Mouse (Mus musculus): ENCODE results near the gene Pawr. TPM values are rescaled to one million over a fixed set of nuclear protein-coding genes. Genes with fewer than 3 reads are reported as not detected.
A peak's percentile ranks its signal among the peaks of the same experiment; 100 is the strongest.

Gene Pawr
- total RNA-seq (2022): 1 to 10 TPM; 2.7 to 4.2 (median 2.9) TPM

DNA sequence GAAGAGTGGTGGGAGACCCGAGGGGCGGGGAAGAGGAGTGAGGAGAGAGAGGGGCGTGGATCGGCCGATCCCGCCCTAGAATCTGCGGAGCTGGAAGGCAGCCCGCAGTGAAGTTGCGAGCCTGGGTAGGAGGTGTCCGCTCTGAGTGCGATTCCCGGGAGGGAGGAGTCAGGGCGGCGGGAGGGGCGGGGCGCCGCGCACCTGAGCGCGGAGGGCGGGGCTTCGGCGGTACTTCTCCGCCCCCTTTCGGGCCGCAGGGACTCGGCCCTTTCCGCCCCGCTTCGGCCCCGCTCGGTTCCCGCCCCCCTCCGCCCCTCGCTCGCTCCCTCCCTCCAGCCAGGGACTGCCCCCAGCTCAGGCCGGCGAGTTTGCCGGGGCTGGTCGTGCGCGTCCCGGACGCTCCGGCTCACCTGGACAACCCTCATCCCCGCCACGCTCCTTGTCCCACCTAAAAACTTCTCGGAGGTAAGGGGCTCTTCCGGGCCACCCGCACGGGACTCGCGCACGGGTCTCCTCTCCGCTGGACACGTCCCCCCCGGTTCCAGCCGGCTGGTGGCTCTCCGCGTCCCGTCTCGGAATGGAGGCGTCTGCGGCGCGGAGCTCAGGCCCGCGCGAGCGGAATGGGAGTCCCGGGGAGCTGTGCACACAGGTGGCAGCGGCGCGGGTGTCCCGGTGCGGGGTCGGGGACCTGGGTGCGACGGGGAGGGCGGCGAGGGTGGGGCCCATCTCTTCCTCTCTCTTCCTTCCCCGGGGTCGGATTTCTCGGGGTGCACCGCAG is at the start of gene Pawr:
TSS of gene Pawr (plus strand) at position 338 of the 778 bp plus-strand sequence.
- no peak for DNase-seq (ENCODE audit: low spot score in 2 of 2)

GRCm38 (mm10) chr10:108282351-108282750 is 49.6 kb upstream of the Pawr start:
- no peak for DNase-seq (ENCODE audit: low spot score in 2 of 2)

DNA sequence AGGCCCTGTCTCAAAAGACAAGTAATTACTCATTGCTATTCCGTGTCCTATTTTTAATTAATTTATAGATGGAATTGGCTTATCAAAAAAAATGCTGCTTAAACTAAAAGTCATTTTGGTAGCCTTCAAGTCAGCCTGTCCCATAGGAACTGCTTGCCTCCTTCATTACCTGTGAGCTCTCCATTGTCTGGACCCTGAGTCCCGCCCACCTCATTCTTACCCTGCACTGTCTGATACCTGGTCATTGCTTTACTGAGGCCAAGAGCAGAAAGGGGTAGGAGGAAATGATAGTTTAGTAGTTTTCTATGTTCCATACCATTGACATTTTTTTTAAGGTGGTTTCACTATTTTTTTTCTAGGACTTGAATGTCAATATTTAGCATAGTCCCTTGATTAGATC is 48.5 kb upstream of the Pawr start:
- DNase-seq (ENCODE audit: low spot score in 2 of 2): no peak

GRCm38 (mm10) chr10:108283837-108284236 is 48.1 kb upstream of the Pawr start:
- DNase-seq (ENCODE audit: low spot score in 2 of 2): no peak

GRCm38 (mm10) chr10:108284445-108284844 is 47.5 kb upstream of the Pawr start:
- DNase-seq (ENCODE audit: low spot score in 2 of 2): no peak

DNA sequence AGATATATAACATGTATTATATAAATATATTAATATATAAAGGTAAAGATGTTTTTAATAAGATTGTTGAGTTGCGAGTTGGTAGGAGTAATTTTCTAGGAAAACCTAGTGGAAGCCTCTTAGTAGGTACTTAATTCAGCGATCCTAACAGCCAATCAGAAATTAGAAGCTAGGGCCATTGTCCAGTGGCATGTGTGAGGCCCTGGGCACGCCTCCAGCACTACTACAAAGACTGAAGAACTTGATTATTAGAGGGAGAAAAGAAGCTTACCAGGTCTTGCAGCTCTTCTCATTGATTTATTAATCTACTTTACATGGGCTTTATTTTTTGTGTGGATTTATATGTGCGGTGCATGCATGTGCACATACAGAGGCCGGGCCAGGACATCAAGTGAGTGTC is 46.9 kb upstream of the Pawr start:
- no peak for DNase-seq (ENCODE audit: low spot score in 2 of 2)

DNA sequence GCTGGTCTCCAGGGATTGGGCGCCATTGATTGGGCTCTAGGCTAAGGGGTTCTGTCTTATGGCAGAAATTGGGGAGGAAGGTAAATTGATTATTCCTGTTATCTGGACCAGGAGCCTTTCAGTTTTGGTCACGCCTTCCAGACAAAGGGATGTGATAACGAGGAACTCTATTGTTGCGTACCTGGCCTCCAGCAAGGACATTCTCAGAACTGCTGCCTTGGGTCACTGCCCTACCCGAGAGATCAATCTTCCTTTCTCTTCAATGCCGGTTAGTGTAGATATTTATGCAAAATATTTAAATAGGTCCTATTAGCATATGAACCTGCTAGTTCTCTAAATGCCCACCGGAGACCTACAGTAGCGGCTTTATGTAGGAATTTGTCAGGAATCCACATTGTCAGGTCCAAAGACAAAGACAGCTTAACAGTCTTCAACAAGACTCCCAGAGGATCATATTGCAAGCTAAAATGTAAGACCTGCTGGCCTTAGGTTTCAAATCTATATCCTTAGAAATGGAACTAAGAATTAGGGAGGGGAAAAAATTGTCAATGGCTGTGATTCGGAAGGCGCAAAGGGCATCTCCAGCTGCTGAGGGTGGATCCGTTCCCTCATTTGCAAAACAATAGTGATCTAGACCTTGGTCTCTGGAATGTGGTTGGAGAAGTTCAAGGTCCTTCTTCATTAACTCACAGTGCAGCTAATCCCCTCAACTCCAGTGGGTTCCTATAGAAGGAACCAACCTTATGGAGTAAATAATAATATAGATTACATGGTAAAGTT is 45.1 kb upstream of the Pawr start:
- no peak for DNase-seq (ENCODE audit: low spot score in 2 of 2)

- DNase-seq (ENCODE audit: low spot score in 2 of 2): no peak
These were observed 44.5 kb upstream of the Pawr start for GRCm38 (mm10) chr10:108287438-108287801.

GRCm38 (mm10) chr10:108290046-108290445 is 41.9 kb upstream of the Pawr start:
- DNase-seq (ENCODE audit: low spot score in 2 of 2): no peak

DNA sequence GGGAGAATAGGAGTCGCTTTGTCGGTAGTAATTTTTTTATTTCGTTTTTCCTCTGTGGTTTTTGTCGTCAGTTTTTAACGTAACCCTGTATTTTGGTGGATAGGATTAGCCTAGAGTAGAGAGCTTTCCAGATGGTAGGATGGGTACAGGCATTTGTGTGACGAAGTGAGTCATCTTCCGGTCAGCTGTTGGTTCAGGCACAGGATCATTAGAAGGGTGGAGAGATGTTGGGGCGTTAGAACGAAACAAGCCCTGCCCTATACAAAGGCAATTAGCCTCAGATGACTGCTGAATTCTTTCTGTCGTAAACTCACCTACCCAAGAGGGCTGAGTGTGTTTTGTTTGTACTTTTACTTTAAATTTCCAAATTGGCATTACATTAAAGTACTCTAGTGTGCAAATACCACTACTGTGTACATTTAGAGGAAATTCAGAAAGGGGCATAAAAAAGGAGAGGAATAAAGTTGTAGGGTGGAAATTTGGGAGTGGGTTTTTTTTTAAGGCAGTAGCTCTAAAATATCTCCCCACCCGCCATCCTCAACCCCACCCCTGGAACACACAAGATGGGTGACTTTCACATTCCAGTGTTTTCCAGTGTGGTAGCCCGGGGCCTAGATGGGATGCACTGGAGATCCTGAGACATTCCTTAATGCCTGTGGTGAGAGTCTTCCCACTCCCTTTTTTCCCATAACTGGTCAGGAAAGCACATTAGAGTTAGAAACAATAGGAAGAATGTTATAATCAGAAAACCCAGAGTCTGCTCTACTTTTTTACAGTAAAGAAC is 40.0 kb upstream of the Pawr start:
- no peak for DNase-seq (ENCODE audit: low spot score in 2 of 2)

DNA sequence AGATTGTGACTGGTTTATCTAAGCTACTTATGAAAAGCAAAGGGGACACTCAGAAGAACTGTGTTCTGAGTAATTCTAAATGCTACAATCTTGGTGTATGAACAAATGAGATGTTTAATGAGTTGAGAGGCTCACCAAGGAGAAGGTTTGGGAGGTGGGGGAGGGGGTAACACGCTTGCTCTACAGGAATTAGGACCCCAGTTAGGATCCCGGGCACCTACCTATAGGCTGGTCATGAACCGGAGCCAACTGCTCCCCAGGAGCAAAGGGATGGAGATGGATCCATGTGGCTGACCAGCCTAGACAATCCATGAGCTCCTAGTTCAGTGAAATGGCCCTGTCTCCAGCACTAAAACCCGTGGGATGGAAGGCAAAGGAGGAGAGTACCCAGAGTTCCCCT is 39.3 kb upstream of the Pawr start:
- DNase-seq (ENCODE audit: low spot score in 2 of 2): no peak

GRCm38 (mm10) chr10:108293620-108294195 is 38.2 kb upstream of the Pawr start:
- DNase-seq (ENCODE audit: low spot score in 2 of 2): no peak

DNA sequence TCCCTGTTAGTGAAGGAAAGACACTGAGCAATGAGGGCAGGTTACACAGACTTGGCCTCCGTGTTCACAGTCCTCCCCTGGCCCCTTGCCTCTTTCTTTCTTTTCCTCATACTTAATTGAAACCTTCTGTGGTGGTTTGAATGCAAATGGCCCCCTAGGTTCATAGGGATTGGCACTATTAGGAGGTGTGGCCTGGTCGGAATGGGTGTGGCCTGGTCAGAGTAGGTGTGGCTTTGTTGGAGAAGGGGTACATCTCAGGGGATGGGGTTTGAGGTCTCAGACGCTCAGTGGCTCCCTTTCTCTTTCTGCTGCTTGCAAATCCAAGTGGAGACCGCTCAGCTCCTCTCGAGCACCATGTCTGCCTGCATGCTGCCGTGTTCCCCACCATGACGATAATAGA is 37.2 kb upstream of the Pawr start:
- no peak for DNase-seq (ENCODE audit: low spot score in 2 of 2)

DNA sequence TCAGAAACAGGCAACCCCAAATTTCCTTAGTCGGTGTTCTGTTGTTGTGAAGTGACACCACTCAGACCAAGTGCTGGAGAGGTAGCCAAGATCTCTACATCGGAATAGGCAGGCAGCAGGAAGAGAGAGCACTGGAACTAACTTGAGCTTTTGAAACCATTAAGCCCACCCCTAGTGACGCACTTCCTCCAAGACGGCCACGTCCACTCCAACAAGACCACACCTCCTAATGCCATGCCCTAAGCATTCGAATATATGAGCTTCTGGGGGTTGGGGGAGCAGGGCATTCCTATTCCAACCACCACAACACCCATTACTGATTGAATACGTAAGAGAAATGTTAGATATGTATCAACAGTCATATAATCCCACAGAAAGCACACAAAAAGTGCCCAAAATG is 35.5 kb upstream of the Pawr start:
- DNase-seq (ENCODE audit: low spot score in 2 of 2): no peak

DNA sequence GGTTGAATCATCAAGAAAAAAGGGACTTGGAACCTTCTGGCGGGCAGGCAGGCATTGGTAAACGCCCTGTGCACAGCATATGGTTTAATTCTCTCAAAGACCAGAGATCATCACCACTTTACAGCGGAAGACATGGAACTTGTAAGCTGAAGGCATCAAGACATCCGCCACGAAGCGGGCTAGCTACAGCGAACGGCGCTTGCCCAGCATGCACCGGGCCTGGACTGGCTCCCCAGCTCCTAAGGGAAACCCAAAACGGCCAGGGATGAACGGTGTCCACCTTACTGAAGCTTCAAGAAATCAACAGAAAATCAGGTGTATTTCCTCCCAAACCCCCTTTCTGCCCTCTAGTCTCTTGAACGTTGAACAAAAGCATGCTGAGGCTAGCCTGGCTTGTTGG is 33.7 kb upstream of the Pawr start:
- DNase-seq (ENCODE audit: low spot score in 2 of 2): no peak

DNA sequence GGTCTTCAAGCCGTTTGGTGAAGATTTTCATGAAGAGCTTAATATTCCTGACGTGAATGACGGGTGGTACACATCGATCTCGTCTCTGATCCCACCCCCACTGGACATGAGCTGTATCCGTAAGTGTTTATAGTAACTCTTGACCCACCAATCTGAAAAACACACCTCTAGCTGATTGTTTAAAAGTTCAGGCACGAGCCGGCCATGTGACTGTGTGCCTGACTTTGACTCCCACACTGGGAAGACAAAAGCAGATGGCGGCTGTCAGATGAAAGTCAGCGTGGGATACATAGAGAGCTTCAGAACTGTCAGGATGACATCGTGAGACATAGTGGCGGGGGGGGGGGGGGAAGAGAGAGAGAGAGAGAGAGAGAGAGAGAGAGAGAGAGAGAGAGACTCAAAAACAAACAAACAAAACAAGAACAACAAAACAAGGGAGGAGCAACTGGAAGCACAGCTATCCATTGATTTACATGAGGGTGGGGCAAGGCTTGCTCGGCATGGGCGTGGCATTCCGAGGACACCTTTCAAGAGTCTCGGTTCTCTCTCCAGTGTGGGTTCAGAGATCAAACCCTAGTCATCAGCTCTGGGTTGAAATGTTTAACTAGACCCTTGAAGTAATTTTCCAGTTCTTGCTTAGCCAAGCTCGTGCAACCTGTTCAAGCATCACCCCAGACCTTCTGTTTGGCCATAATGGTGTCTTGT is 32.9 kb upstream of the Pawr start:
- DNase-seq (ENCODE audit: low spot score in 2 of 2): no peak

DNA sequence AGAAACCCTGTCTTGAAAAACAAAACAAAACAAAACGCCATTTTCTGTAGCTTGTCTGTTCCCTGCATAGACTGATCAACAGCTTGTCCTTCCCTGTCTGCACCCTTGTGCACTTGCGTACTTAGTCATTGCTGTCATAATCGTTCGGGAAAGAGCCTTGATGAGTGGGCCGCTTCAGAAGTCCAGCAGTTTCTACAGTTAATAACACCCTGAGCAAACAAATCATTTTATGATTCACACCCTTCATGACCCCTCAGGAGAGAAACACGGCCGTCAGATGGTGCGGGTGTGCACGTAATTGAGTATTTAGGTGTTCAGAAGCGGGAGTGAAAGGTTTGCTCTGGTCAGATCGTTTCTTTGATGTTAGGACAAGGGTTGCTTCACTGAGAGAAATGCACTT is 32.1 kb upstream of the Pawr start:
- no peak for DNase-seq (ENCODE audit: low spot score in 2 of 2)

DNA sequence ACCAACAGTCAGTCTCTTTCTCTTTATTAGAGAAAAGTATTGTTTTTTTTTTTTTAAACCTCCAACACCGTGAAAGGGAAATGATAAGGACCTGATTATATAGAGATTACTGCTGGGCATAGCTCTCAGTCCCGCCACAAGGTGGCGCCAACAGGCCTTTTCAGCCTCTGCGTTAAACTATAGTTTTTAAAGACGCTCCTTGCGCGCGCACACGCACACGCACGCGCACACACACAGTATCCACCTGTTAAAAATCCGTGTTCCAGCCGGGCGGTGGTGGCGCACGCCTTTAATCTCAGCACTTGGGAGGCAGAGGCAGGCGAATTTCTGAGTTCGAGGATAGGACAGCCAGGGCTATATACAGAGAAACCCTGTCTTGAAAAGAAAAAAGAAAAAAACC is 31.1 kb upstream of the Pawr start:
- DNase-seq (ENCODE audit: low spot score in 2 of 2): peak; percentile 37 to 85

- DNase-seq (ENCODE audit: low spot score in 2 of 2): no peak
These were observed 24.1 kb upstream of the Pawr start for GRCm38 (mm10) chr10:108307772-108308171.

GRCm38 (mm10) chr10:108310195-108310594 is 21.7 kb upstream of the Pawr start:
- DNase-seq (ENCODE audit: low spot score in 2 of 2): no peak

- no peak for DNase-seq (ENCODE audit: low spot score in 2 of 2)
These were observed 20.5 kb upstream of the Pawr start for GRCm38 (mm10) chr10:108311396-108311795.

All from layer of hippocampus, adult 8-10 months (tissue).